Comparison of ENCODE assay signal across 7 mouse cellular contexts in the genomic region with DNA sequence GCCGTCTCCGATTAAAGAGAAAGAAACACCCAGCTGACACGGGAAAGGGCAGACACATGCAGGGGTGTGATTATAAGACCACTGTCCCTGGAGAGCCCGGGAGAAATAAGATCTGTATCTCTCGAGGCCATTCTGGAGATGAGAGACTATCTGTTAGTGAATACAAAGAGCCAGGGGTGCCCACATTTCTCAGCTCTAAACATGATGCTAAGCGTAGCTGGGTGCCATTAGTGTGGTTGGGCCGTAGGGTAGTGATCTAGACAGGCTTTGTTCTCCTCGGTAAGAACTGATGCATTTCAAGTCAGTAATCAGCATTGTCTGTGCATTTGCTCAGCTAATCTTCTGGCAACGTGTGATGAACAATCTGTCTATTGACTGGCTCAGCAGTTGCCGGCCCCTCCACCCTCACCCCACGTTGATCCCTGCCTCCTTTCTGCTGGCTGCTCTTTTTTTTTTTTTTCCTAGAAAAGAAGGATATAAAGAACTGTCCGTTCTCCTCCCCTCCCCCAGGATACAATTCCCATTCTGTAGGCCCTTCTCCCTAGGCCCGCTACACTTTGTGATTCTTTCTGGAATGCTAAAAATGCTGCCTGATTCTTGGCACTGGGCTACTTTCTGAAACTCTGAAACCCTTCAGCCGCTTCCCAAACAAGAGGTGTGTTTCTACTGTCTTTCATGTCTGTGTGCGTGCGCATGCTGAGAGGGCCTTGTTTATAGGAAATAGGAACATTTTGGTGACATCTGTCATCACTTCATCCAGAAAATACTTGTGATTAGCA.
DNase-seq lines count a peak whose midpoint lies in the region; ATAC-seq and TF ChIP-seq lines count a peak whose summit lies in the region.

No protein-coding gene starts in this region.

- intact Hi-C loops in left cerebral cortex, adult 2 months (cut with DNase I): no loop called here

- no peaks in the 10 kb centered on the region for H3K9me3 ChIP-seq in heart, embryonic 13.5 days
- no peaks in the 10 kb centered on the region for H3K9me3 ChIP-seq in limb, embryonic 15.5 days
- H3K9me3 ChIP-seq in stomach, embryonic 15.5 days: no peaks in the 10 kb centered on the region

- no peaks in the 10 kb centered on the region for H3K36me3 ChIP-seq in heart, embryonic 13.5 days
- no peaks in the 10 kb centered on the region for H3K36me3 ChIP-seq in limb, embryonic 15.5 days
- no peaks in the 10 kb centered on the region for H3K36me3 ChIP-seq in stomach, embryonic 15.5 days

- H3K4me3 ChIP-seq in heart, embryonic 13.5 days: peak overlapping the region; percentile 30
- no peak overlapping the region for H3K4me3 ChIP-seq in limb, embryonic 15.5 days
- no peak overlapping the region for H3K4me3 ChIP-seq in stomach, embryonic 15.5 days (replicated peaks)
- no peak overlapping the region for H3K4me3 ChIP-seq in left cerebral cortex, adult 2 months

- no peak for ATAC-seq in heart, embryonic 13.5 days (ENCODE audit: extremely low read depth, insufficient number of reproducible peaks, low FRiP score, low TSS enrichment)
- no peak; the same call in 1 of the 2 replicates for ATAC-seq in limb, embryonic 15.5 days (ENCODE audit: insufficient number of reproducible peaks, low FRiP score, low TSS enrichment, low read depth)
- ATAC-seq in stomach, embryonic 15.5 days (ENCODE audit: insufficient read depth, low FRiP score, low read depth): no peak

- peaks cover 10% of the 10 kb centered on the region for H3K4me1 ChIP-seq in heart, embryonic 13.5 days
- H3K4me1 ChIP-seq in limb, embryonic 15.5 days: peaks cover 9% of the 10 kb centered on the region
- H3K4me1 ChIP-seq in stomach, embryonic 15.5 days: peaks cover 8% of the 10 kb centered on the region

- no peaks in the 10 kb centered on the region for H3K27me3 ChIP-seq in heart, embryonic 13.5 days (replicated peaks)
- H3K27me3 ChIP-seq in limb, embryonic 15.5 days: no peaks in the 10 kb centered on the region
- no peaks in the 10 kb centered on the region for H3K27me3 ChIP-seq in stomach, embryonic 15.5 days (replicated peaks)

- peak overlapping the region; percentile 64 for H3K4me2 ChIP-seq in heart, embryonic 13.5 days
- H3K4me2 ChIP-seq in limb, embryonic 15.5 days: 0 out of 2 replicates have a peak overlapping the region, but pooled peaks have one; percentile 7
- peak overlapping the region; percentile 27 for H3K4me2 ChIP-seq in stomach, embryonic 15.5 days

- H3K9ac ChIP-seq in heart, embryonic 13.5 days: peak overlapping the region; percentile 54
- no peak overlapping the region for H3K9ac ChIP-seq in limb, embryonic 15.5 days
- H3K9ac ChIP-seq in stomach, embryonic 15.5 days: no peak overlapping the region

- peak; percentile 28 for DNase-seq in NIH3T3 (ENCODE audit: low read depth)
- peak; percentile 37 to 39 for DNase-seq in cerebellum, adult 18-20 months
- DNase-seq in left cerebral cortex, adult 2 months (ENCODE audit: extremely low spot score in 1 of 2, low spot score in 2 of 2): no peak
- DNase-seq in B cell, adult 2 months: no peak

- TF ChIP-seq CTCF in left cerebral cortex, adult 2 months (IDR thresholded peaks at IDR 0.05): no peak

- peak overlapping the region; percentile 67 for H3K27ac ChIP-seq in heart, embryonic 13.5 days (replicated peaks)
- H3K27ac ChIP-seq in limb, embryonic 15.5 days: no peak overlapping the region
- no peak overlapping the region for H3K27ac ChIP-seq in stomach, embryonic 15.5 days
- H3K27ac ChIP-seq in left cerebral cortex, adult 2 months: no peak overlapping the region

- 9% methylated on average over 16 of the region's 16 CpGs for WGBS in heart, embryonic 13.5 days
- WGBS in limb, embryonic 15.5 days: 22% methylated on average over 16 of the region's 16 CpGs
- WGBS in stomach, embryonic 15.5 days: 24% methylated on average over 16 of the region's 16 CpGs

Comparison
In these comparisons a context has a peak if more than half of its experiments do, and no peak if none do; other contexts are left out.
1. DNase-seq: peak in NIH3T3 (single experiment) and cerebellum, adult 18-20 months (2 of 2); none in left cerebral cortex, adult 2 months (0 of 2) and B cell, adult 2 months (0 of 2).
2. H3K4me2 ChIP-seq: peak in every context shown above with its lines; median percentile 64 in heart, embryonic 13.5 days; 27 in stomach, embryonic 15.5 days; 7 in limb, embryonic 15.5 days.